Mouse (Mus musculus) testis, adult 2 months (tissue): Measurements from ENCODE around the gene Gm20532. TPM values are rescaled to one million over a fixed set of nuclear protein-coding genes. Genes with fewer than 3 reads are reported as not detected.

Experiments used
- H3K27ac ChIP-seq: fragments of 200-500 bp; 2 replicates; pipeline ENCODE4 v1.5.1; 2012; ENCODE audit warnings: low read depth, low read length; ENCODE audit not compliant: control insufficient read depth, insufficient read depth
- H3K27me3 ChIP-seq: fragments of 200-500 bp; 2 replicates; pipeline ENCODE4 v1.6.1; 2012; ENCODE audit warnings: mild to moderate bottlenecking, low read length, moderate library complexity; ENCODE audit not compliant: control insufficient read depth, insufficient read depth
- H3K36me3 ChIP-seq: fragments of 200-500 bp; 2 replicates; pipeline ENCODE4 v1.6.1; 2012; ENCODE audit warnings: mild to moderate bottlenecking, low read length; ENCODE audit not compliant: control insufficient read depth, insufficient read depth
- H3K4me1 ChIP-seq: fragments of 200-500 bp; 2 replicates; pipeline ENCODE4 v1.6.1; 2012; ENCODE audit warnings: low read length; ENCODE audit not compliant: control insufficient read depth, insufficient read depth
- H3K4me3 ChIP-seq: fragments of 200-500 bp; 2 replicates; pipeline ENCODE4 v1.5.1; 2012; ENCODE audit warnings: low read depth, mild to moderate bottlenecking, low read length, moderate library complexity, mixed read lengths; ENCODE audit not compliant: control insufficient read depth
- CTCF ChIP-seq: fragments of 200-500 bp; IDR thresholded peaks from 2 replicates; pipeline ENCODE4 v1.5.1; 2012; ENCODE audit warnings: low read depth, mild to moderate bottlenecking, inconsistent platforms, low read length, moderate library complexity; ENCODE audit not compliant: control insufficient read depth, insufficient read depth, insufficient replicate concordance
- POLR2A ChIP-seq: fragments of 200-500 bp; IDR thresholded peaks from 2 replicates; pipeline ENCODE4 v1.6.1; 2012; ENCODE audit warnings: low read depth, mild to moderate bottlenecking, inconsistent platforms, low read length, moderate library complexity; ENCODE audit not compliant: control insufficient read depth
- polyA plus RNA-seq: library from polyadenylated mRNA; depleted of rRNA; stranded (reverse); fragments of >200 nt; gene quantifications from 2 replicates; pipeline ENCODE4 v1.2.3, GENCODE M21; 2012

Gene Gm20532
- polyA plus RNA-seq, 1 experiment, result not detected

DNA sequence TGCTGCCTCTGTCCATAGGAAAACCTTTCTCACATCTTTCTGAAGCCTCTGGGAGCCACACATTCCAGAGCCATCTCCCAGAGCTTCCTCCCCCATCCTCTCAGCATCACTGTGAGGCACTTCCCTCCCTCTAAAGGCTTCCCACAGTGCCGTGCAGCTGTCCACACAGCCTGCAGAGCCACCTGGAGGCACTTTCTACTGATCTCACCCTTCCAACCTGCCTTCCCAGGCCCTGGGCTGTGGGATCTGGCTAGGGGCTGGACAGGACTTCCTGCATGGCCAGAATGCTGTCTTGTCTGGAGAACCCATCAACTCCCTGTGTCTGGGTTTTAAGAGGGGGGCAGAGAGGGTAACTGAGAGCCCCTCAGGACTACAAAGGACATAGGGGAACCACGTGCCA is 39.0 kb upstream of the Gm20532 start:
- Histone ChIP-seq H3K36me3 (no peaks in the 10 kb centered on the region), H3K27ac (no peak overlapping the region), H3K4me3 (no peak overlapping the region), H3K27me3 (no peaks in the 10 kb centered on the region), H3K4me1 (no peaks in the 10 kb centered on the region; the same call in 1 of the 2 replicates)
- no peak for TF ChIP-seq CTCF
- TF ChIP-seq POLR2A, result no peak

DNA sequence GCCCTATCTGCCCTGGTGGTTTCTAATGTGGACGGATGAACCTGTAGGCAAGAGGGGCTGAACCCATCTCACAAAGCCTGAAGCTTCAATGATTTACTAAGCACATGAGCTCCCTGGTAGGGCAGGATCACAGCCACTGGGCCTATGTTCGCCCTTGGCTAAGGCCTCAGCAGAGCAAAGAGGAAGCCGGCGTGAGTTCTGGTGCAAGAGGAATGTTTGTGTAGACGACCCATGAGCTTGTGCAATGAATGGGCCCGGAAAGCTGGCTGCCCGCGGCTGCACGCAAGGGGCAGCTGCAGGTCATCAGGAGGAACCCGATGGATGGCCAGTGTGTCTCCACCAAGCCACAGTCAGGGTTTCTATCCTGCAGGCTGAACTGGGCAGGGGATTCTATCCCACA is 36.6 kb upstream of the Gm20532 start:
- TF ChIP-seq CTCF, result no peak
- no peak for TF ChIP-seq POLR2A
- Histone ChIP-seq H3K27me3 (no peaks in the 10 kb centered on the region), H3K36me3 (no peaks in the 10 kb centered on the region), H3K4me3 (no peak overlapping the region), H3K27ac (no peak overlapping the region), H3K4me1 (no peaks in the 10 kb centered on the region)

DNA sequence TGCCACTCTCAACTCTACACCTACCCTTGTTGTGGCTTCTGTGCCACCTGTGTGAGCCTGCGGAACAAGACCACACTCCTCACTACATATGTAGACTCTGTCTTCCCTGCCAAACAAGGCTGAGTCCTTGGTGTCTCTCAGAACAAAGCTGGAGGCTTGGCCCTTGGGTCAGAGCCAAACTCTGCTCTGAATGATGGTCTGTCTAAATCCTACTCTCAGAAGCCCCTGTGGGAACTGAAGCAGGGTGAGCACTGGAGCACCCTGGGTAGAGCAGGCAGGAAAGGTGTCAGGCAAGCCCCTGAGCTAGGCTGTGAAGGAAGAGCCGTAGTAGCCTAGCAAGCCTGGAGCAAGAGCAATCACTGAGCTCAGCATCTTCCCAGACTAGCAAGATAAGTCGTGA is 36.2 kb upstream of the Gm20532 start:
- H3K4me1 ChIP-seq, result no peaks in the 10 kb centered on the region
- TF ChIP-seq POLR2A (no peak), CTCF (no peak)
- H3K4me3 ChIP-seq, result no peak overlapping the region
- H3K36me3 ChIP-seq, result no peaks in the 10 kb centered on the region
- H3K27ac ChIP-seq, result no peak overlapping the region
- H3K27me3 ChIP-seq, result no peaks in the 10 kb centered on the region

DNA sequence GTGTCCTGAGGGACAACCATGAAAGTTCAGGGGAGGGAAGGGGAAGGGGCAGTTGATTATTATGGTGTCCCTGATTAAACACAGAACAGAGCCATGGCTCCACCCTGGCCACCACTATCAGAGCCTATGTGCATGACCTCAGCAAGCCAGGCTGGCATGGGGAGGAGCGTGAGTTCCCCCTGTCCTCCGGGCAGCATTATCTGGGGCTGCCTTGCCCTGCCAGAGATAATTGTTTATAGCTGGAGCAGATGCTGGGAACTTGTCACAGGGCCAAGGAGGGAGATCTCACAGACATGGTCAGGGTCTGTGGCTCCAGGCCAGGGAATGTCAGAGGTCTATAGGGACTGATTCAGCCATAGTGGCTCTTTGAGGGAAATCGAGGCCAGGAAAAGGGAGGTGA is 35.7 kb upstream of the Gm20532 start:
- H3K36me3 ChIP-seq, result no peaks in the 10 kb centered on the region
- no peak for TF ChIP-seq POLR2A
- TF ChIP-seq CTCF, result no peak
- no peak overlapping the region for H3K27ac ChIP-seq
- no peak overlapping the region for H3K4me3 ChIP-seq
- H3K27me3 ChIP-seq, result no peaks in the 10 kb centered on the region
- H3K4me1 ChIP-seq, result no peaks in the 10 kb centered on the region

DNA sequence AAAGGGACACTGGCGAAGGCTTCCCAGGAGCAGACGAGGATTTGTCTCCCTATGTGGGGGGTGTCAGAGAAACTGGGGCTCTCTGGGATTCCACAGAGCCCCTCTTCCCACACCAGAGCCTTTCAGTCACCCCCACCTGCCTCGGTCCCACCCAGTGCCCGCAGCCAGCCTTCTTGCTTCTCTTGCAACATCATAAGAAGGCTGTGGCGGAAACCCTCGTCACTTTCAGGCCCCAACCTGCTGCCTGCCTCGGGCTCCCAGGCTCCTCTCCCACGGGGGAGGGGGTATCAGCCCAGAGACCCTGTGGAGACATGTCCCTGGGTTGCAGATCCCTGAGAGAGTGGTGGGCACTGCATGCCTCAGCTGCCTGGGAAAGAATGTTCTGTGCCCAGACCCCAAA is 35.0 kb upstream of the Gm20532 start:
- Histone ChIP-seq H3K27ac (no peak overlapping the region), H3K36me3 (no peaks in the 10 kb centered on the region), H3K27me3 (no peaks in the 10 kb centered on the region), H3K4me3 (no peak overlapping the region), H3K4me1 (no peaks in the 10 kb centered on the region)
- TF ChIP-seq CTCF (no peak), POLR2A (no peak)

DNA sequence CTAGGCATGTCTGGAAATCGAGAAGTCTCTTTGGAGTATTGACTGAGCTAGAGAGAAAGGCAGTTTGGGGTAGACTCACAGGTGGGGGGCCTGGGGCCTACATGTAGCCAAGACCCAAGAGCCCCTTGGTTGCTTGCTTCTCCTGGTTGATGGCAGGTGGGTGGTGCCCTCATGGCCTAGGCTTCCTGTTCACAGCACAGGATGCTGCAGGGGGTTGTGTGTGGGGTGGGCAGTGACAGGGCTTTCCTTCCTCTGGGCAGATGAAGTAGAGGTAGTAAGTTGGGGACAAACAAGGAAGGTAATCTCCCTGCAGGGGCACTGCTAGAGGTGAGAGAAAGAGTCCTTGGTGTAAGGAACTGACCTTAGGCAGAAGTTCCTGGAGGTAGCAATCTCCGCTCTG is 34.4 kb upstream of the Gm20532 start:
- Histone ChIP-seq H3K27me3 (no peaks in the 10 kb centered on the region), H3K36me3 (no peaks in the 10 kb centered on the region), H3K4me1 (no peaks in the 10 kb centered on the region), H3K27ac (no peak overlapping the region), H3K4me3 (no peak overlapping the region)
- TF ChIP-seq CTCF (no peak), POLR2A (no peak)

DNA sequence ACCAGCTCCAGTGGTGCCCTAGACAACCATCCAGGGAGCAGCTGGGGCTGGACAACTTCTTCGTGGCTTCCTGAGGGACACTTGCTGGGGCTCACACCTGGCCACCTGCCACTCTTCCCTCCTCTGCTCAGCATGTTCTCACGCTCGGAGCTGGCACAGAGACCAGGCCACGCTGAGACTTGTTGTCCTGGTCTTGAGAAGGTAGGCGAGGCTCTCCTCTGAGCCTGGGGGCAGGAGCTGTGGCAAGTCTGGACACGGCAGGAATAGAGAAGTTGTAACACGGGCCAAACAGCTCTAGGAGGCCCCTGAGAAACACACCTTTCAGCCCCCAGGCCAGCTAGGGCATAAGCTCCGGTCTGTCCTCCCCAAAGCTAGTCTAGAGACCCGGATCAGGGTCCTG is 32.5 kb upstream of the Gm20532 start:
- Histone ChIP-seq H3K27me3 (no peaks in the 10 kb centered on the region), H3K27ac (no peak overlapping the region), H3K36me3 (no peaks in the 10 kb centered on the region), H3K4me1 (no peaks in the 10 kb centered on the region), H3K4me3 (no peak overlapping the region)
- TF ChIP-seq POLR2A (no peak), CTCF (no peak)

DNA sequence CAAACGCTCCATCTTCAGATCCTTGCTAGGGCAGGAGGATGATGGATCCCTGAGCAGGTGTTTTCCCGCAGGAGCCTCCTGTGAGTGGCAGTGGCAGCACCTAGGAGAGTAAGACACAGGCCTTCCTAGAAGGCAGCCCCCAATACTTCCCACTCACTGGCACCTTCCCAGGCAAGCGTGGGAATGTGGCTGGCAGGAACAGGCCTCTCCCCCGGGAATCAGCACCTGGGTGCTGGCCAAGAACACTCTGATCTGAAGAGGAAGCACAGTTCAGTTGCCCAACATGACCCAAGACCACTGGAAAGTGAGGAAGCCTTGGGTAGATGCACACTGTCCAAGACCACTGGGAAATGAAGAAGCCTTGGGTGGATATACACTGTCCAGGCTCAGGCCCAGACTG is 31.4 kb upstream of the Gm20532 start:
- TF ChIP-seq POLR2A, result no peak
- no peak for TF ChIP-seq CTCF
- no peaks in the 10 kb centered on the region for H3K36me3 ChIP-seq
- H3K27ac ChIP-seq, result no peak overlapping the region
- H3K4me3 ChIP-seq, result no peak overlapping the region
- no peaks in the 10 kb centered on the region for H3K4me1 ChIP-seq
- no peaks in the 10 kb centered on the region for H3K27me3 ChIP-seq
